Mouse (Mus musculus): ENCODE measurements around the gene Myo16.

Myo16 gene

GRCm38 (mm10) chr8:10625262-10625661 lies 471.6 kb downstream of the Myo16 start:
- no peak for DNase-seq (ENCODE audit: low spot score in 2 of 2)

- no peak for DNase-seq (ENCODE audit: low spot score in 2 of 2)
These were observed 475.0 kb downstream of the Myo16 start for GRCm38 (mm10) chr8:10628725-10629124.

- DNase-seq (ENCODE audit: low spot score in 2 of 2), result no peak
These were observed 476.2 kb downstream of the Myo16 start for GRCm38 (mm10) chr8:10629862-10630261.

- DNase-seq (ENCODE audit: low spot score in 2 of 2), result no peak
These were observed 477.3 kb downstream of the Myo16 start for GRCm38 (mm10) chr8:10631006-10631405.

GRCm38 (mm10) chr8:10632603-10633002 lies 478.9 kb downstream of the Myo16 start:
- no peak for DNase-seq (ENCODE audit: low spot score in 2 of 2)

GRCm38 (mm10) chr8:10633360-10634140 lies 479.8 kb downstream of the Myo16 start:
- no peak for DNase-seq (ENCODE audit: low spot score in 2 of 2)

- no peak for DNase-seq (ENCODE audit: low spot score in 2 of 2)
These were observed 480.7 kb downstream of the Myo16 start for GRCm38 (mm10) chr8:10634421-10634820.

GRCm38 (mm10) chr8:10638871-10639270 lies 485.2 kb downstream of the Myo16 start:
- no peak for DNase-seq (ENCODE audit: low spot score in 2 of 2)

- no peak for DNase-seq (ENCODE audit: low spot score in 2 of 2)
These were observed 486.6 kb downstream of the Myo16 start for GRCm38 (mm10) chr8:10640176-10640810.

GRCm38 (mm10) chr8:10640859-10641258 lies 487.1 kb downstream of the Myo16 start:
- no peak for DNase-seq (ENCODE audit: low spot score in 2 of 2)

- DNase-seq (ENCODE audit: low spot score in 2 of 2), result no peak
These were observed 487.6 kb downstream of the Myo16 start for GRCm38 (mm10) chr8:10641343-10641742.

- no peak for DNase-seq (ENCODE audit: low spot score in 2 of 2)
These were observed 489.5 kb downstream of the Myo16 start for GRCm38 (mm10) chr8:10643244-10643643.

GRCm38 (mm10) chr8:10644481-10644880 lies 490.8 kb downstream of the Myo16 start:
- no peak for DNase-seq (ENCODE audit: low spot score in 2 of 2)

GRCm38 (mm10) chr8:10645740-10646139 lies 492.0 kb downstream of the Myo16 start:
- no peak for DNase-seq (ENCODE audit: low spot score in 2 of 2)

- no peak for DNase-seq (ENCODE audit: low spot score in 2 of 2)
These were observed 492.8 kb downstream of the Myo16 start for GRCm38 (mm10) chr8:10646485-10646884.

GRCm38 (mm10) chr8:10651546-10652315 lies 498.0 kb downstream of the Myo16 start:
- DNase-seq (ENCODE audit: low spot score in 2 of 2), result no peak

- DNase-seq (ENCODE audit: low spot score in 2 of 2), result no peak
These were observed 499.6 kb downstream of the Myo16 start for GRCm38 (mm10) chr8:10653282-10653681.

GRCm38 (mm10) chr8:10654922-10655518 lies 501.3 kb downstream of the Myo16 start:
- no peak for DNase-seq (ENCODE audit: low spot score in 2 of 2)

GRCm38 (mm10) chr8:10663770-10664470 lies 510.2 kb downstream of the Myo16 start:
- DNase-seq (ENCODE audit: low spot score in 2 of 2), result no peak

- no peak for DNase-seq (ENCODE audit: low spot score in 2 of 2)
These were observed 511.3 kb downstream of the Myo16 start for GRCm38 (mm10) chr8:10664861-10665543.

- DNase-seq (ENCODE audit: low spot score in 2 of 2), result no peak
These were observed 512.1 kb downstream of the Myo16 start for GRCm38 (mm10) chr8:10665821-10666283.

Measured in spleen, postnatal 14 days (tissue).